Mouse (Mus musculus) myocyte (in vitro differentiated cells): Measurements from ENCODE around the gene Gabrb1. TPM values are rescaled to one million over a fixed set of nuclear protein-coding genes. Genes with fewer than 3 reads are reported as not detected.

Experiments
- H3K27me3 ChIP-seq: one replicate; pipeline ENCODE4 v1.6.1; 2011; ENCODE audit not compliant: control insufficient read depth, insufficient read depth, insufficient read length
- H3K36me3 ChIP-seq: one replicate; pipeline ENCODE4 v1.6.1; 2011; ENCODE audit not compliant: control insufficient read depth, insufficient read depth
- H3K4me2 ChIP-seq: one replicate; pipeline ENCODE4 v1.6.1; 2011; ENCODE audit warnings: low read depth, control low read depth
- H3K4me3 ChIP-seq: one replicate; pipeline ENCODE4 v1.5.1; 2011; ENCODE audit warnings: mild to moderate bottlenecking, control low read depth, moderate library complexity
- H3K79me2 ChIP-seq: one replicate; pipeline ENCODE4 v1.6.1; 2011; ENCODE audit not compliant: control insufficient read depth, insufficient read depth
- H3ac ChIP-seq: one replicate; pipeline ENCODE4 v1.6.1; 2011; ENCODE audit not compliant: control insufficient read depth, insufficient read length
- CEBPB ChIP-seq: IDR thresholded peaks from 2 replicates; pipeline ENCODE4 v1.6.1; 2011; ENCODE audit warnings: mild to moderate bottlenecking, moderate library complexity; ENCODE audit not compliant: poor library complexity, insufficient read depth, severe bottlenecking
- E2F4 ChIP-seq: IDR thresholded peaks from one replicate; pipeline ENCODE4 v1.6.1; 2011; ENCODE audit warnings: mild to moderate bottlenecking, control low read depth, moderate library complexity; ENCODE audit not compliant: insufficient read depth
- MAX ChIP-seq: IDR thresholded peaks from one replicate; pipeline ENCODE4 v1.6.1; 2011; ENCODE audit warnings: low read depth, mild to moderate bottlenecking, control low read depth
- MYOD1 ChIP-seq, 3 experiments: IDR thresholded peaks; one replicate each; pipeline ENCODE4 v1.6.1; 2011; ENCODE audit warnings: control low read depth in 2 of 3, low read depth in 2 of 3, mild to moderate bottlenecking in 2 of 3, moderate library complexity in 1 of 3; ENCODE audit not compliant: insufficient read length in 2 of 3, control insufficient read depth in 1 of 3
- MYOG ChIP-seq, 3 experiments: IDR thresholded peaks; one replicate each; pipeline ENCODE4 v1.6.1; 2011; ENCODE audit warnings: control low read depth in 2 of 3, low read depth in 2 of 3, mild to moderate bottlenecking in 2 of 3; ENCODE audit not compliant: insufficient read length in 2 of 3, control insufficient read depth in 1 of 3, insufficient read depth in 1 of 3
- POLR2A ChIP-seq: IDR thresholded peaks from one replicate; pipeline ENCODE4 v1.6.1; 2011; ENCODE audit warnings: low read depth, mild to moderate bottlenecking, control low read depth, moderate library complexity; ENCODE audit not compliant: insufficient read length
- POLR2AphosphoS2 ChIP-seq: IDR thresholded peaks from one replicate; pipeline ENCODE4 v1.6.1; 2011; ENCODE audit warnings: low read depth, control low read depth; ENCODE audit not compliant: insufficient read length
- REST ChIP-seq: IDR thresholded peaks from one replicate; pipeline ENCODE4 v1.6.1; 2011; ENCODE audit warnings: mild to moderate bottlenecking, control low read depth, moderate library complexity; ENCODE audit not compliant: insufficient read depth, insufficient read length
- SRF ChIP-seq: IDR thresholded peaks from one replicate; pipeline ENCODE4 v1.6.1; 2011; ENCODE audit warnings: low read depth; ENCODE audit not compliant: control insufficient read depth, insufficient read length
- TCF12 ChIP-seq: IDR thresholded peaks from one replicate; pipeline ENCODE4 v1.6.1; 2011; ENCODE audit warnings: mild to moderate bottlenecking, control low read depth; ENCODE audit not compliant: poor library complexity, insufficient read depth, severe bottlenecking
- TCF3 ChIP-seq: IDR thresholded peaks from one replicate; pipeline ENCODE4 v1.6.1; 2011; ENCODE audit warnings: low read depth, control low read depth; ENCODE audit not compliant: insufficient read length
- USF1 ChIP-seq: IDR thresholded peaks from one replicate; pipeline ENCODE4 v1.6.1; 2011; ENCODE audit warnings: low read depth, mild to moderate bottlenecking, control low read depth, moderate library complexity
- polyA plus RNA-seq: library from polyadenylated mRNA; unstranded; fragments of >200 nt; fragmentation: generic; extraction: Trizol; gene quantifications from one replicate; pipeline ENCODE4 v1.2.1, GENCODE M21; 2012; ENCODE audit warnings: missing spikeins

Gene Gabrb1
- polyA plus RNA-seq, 1 experiment, result 0.01 TPM

GRCm38 (mm10) chr5:71903399-71903798 lies 245.5 kb downstream of the Gabrb1 start:
- Histone ChIP-seq H3K79me2 (no peaks in the 10 kb centered on the region), H3K4me2 (no peak overlapping the region), H3K4me3 (no peak overlapping the region), H3ac (no peak overlapping the region), H3K27me3 (no peaks in the 10 kb centered on the region), H3K36me3 (no peaks in the 10 kb centered on the region)
- TF ChIP-seq POLR2AphosphoS2 (no peak), TCF3 (no peak), E2F4 (no peak), CEBPB (no peak), TCF12 (no peak)

GRCm38 (mm10) chr5:71914028-71914427 lies 256.1 kb downstream of the Gabrb1 start:
- Histone ChIP-seq H3K27me3 (no peaks in the 10 kb centered on the region), H3K4me2 (no peak overlapping the region), H3K79me2 (no peaks in the 10 kb centered on the region), H3K4me3 (no peak overlapping the region), H3K36me3 (no peaks in the 10 kb centered on the region), H3ac (no peak overlapping the region)
- TF ChIP-seq POLR2AphosphoS2 (no peak), REST (no peak), POLR2A (no peak), USF1 (no peak), TCF12 (no peak), MAX (no peak), E2F4 (no peak), TCF3 (no peak), MYOD1 (IDR thresholded peaks at IDR 0.05; ENCODE audit: control insufficient read depth in 1 of 3, insufficient read length in 2 of 3, low read depth in 2 of 3) (no peak), SRF (no peak), MYOG (IDR thresholded peaks at IDR 0.05; ENCODE audit: control insufficient read depth in 1 of 3, insufficient read depth in 1 of 3, insufficient read length in 2 of 3, low read depth in 2 of 3) (no peak), CEBPB (no peak)

GRCm38 (mm10) chr5:71915711-71916110 lies 257.8 kb downstream of the Gabrb1 start:
- Histone ChIP-seq H3K4me3 (no peak overlapping the region), H3ac (no peak overlapping the region), H3K36me3 (no peaks in the 10 kb centered on the region), H3K4me2 (no peak overlapping the region), H3K79me2 (no peaks in the 10 kb centered on the region), H3K27me3 (no peaks in the 10 kb centered on the region)
- TF ChIP-seq POLR2A (no peak), USF1 (no peak), MYOG (IDR thresholded peaks at IDR 0.05; ENCODE audit: control insufficient read depth in 1 of 3, insufficient read depth in 1 of 3, insufficient read length in 2 of 3, low read depth in 2 of 3) (no peak), MYOD1 (IDR thresholded peaks at IDR 0.05; ENCODE audit: control insufficient read depth in 1 of 3, insufficient read length in 2 of 3, low read depth in 2 of 3) (no peak), CEBPB (no peak), MAX (no peak), POLR2AphosphoS2 (no peak), SRF (no peak), E2F4 (no peak)

- Histone ChIP-seq H3K79me2 (no peaks in the 10 kb centered on the region), H3K27me3 (no peaks in the 10 kb centered on the region), H3K4me3 (no peak overlapping the region), H3K4me2 (no peak overlapping the region), H3ac (no peak overlapping the region), H3K36me3 (no peaks in the 10 kb centered on the region)
- no peak for TF ChIP-seq CEBPB
- no peak for TF ChIP-seq SRF
- TF ChIP-seq USF1, result no peak
- no peak for TF ChIP-seq MYOG (IDR thresholded peaks at IDR 0.05; ENCODE audit: control insufficient read depth in 1 of 3, insufficient read depth in 1 of 3, insufficient read length in 2 of 3, low read depth in 2 of 3)
- TF ChIP-seq POLR2AphosphoS2, result no peak
- no peak for TF ChIP-seq E2F4
- TF ChIP-seq MYOD1 (IDR thresholded peaks at IDR 0.05; ENCODE audit: control insufficient read depth in 1 of 3, insufficient read length in 2 of 3, low read depth in 2 of 3), result no peak
- no peak for TF ChIP-seq POLR2A
- TF ChIP-seq MAX, result no peak
- TF ChIP-seq TCF3, result no peak
Observed at GRCm38 (mm10) chr5:71917206-71917605, 259.3 kb downstream of the Gabrb1 start.

- Histone ChIP-seq H3K79me2 (no peaks in the 10 kb centered on the region), H3K4me3 (no peak overlapping the region), H3K27me3 (no peaks in the 10 kb centered on the region), H3ac (no peak overlapping the region), H3K4me2 (no peak overlapping the region), H3K36me3 (no peaks in the 10 kb centered on the region)
- TF ChIP-seq REST (no peak), MAX (no peak), USF1 (no peak), MYOG (IDR thresholded peaks at IDR 0.05; ENCODE audit: control insufficient read depth in 1 of 3, insufficient read depth in 1 of 3, insufficient read length in 2 of 3, low read depth in 2 of 3) (no peak), E2F4 (no peak), MYOD1 (IDR thresholded peaks at IDR 0.05; ENCODE audit: control insufficient read depth in 1 of 3, insufficient read length in 2 of 3, low read depth in 2 of 3) (no peak), POLR2A (no peak), CEBPB (no peak), POLR2AphosphoS2 (no peak), TCF12 (no peak), TCF3 (no peak), SRF (no peak)
Observed at GRCm38 (mm10) chr5:71923636-71924035, 265.7 kb downstream of the Gabrb1 start.
